Mouse (Mus musculus) ES-Bruce4 (cell line): Measurements from ENCODE around the gene Adgrg4. TPM values are rescaled to one million over a fixed set of nuclear protein-coding genes. Genes with fewer than 3 reads are reported as not detected.

Source experiments
- H3K27ac ChIP-seq: 2 replicates; pipeline ENCODE4 v1.5.1; 2012; ENCODE audit warnings: low read length, inconsistent platforms; ENCODE audit not compliant: insufficient read depth
- H3K27me3 ChIP-seq: 2 replicates; pipeline ENCODE4 v1.6.1; 2012; ENCODE audit warnings: mild to moderate bottlenecking, low read length, inconsistent platforms; ENCODE audit not compliant: control insufficient read depth, poor library complexity, insufficient read depth, severe bottlenecking
- H3K36me3 ChIP-seq: 2 replicates; pipeline ENCODE4 v1.6.1; 2012; ENCODE audit warnings: inconsistent platforms, mild to moderate bottlenecking, low read length, moderate library complexity; ENCODE audit not compliant: control insufficient read depth, poor library complexity, insufficient read depth, severe bottlenecking
- H3K4me1 ChIP-seq: one replicate; pipeline ENCODE4 v1.8.1; 2011; ENCODE audit warnings: low read length; ENCODE audit not compliant: control insufficient read depth, insufficient read depth
- H3K4me3 ChIP-seq: 2 replicates; pipeline ENCODE4 v1.5.1; 2011; ENCODE audit warnings: low read depth, mild to moderate bottlenecking, low read length
- H3K9ac ChIP-seq: 2 replicates; pipeline ENCODE4 v1.6.1; 2012; ENCODE audit warnings: low read depth, mild to moderate bottlenecking, inconsistent platforms; ENCODE audit not compliant: poor library complexity, severe bottlenecking
- H3K9me3 ChIP-seq: replicated peaks from 2 replicates; pipeline ENCODE4 v1.6.1; 2012; ENCODE audit warnings: mild to moderate bottlenecking, low read length, inconsistent platforms; ENCODE audit not compliant: control insufficient read depth, poor library complexity, insufficient read depth, severe bottlenecking
- CTCF ChIP-seq: IDR thresholded peaks from one replicate; pipeline ENCODE4 v1.8.1; 2011; ENCODE audit warnings: low read depth, low read length
- EP300 ChIP-seq: IDR thresholded peaks from 2 replicates; pipeline ENCODE4 v1.6.1; 2011; ENCODE audit warnings: low read depth, low read length; ENCODE audit not compliant: insufficient read depth
- POLR2A ChIP-seq: IDR thresholded peaks from one replicate; pipeline ENCODE4 v1.8.1; 2011; ENCODE audit warnings: low read length; ENCODE audit not compliant: insufficient read depth
- polyA plus RNA-seq: library from polyadenylated mRNA; stranded (reverse); fragments of >200 nt; gene quantifications from 2 replicates; pipeline ENCODE4 v1.2.4, GENCODE M21; 2011; ENCODE audit warnings: low read depth; ENCODE audit not compliant: missing spikeins, insufficient read depth, insufficient read length

Gene Adgrg4
- polyA plus RNA-seq, 1 experiment: not detected

DNA sequence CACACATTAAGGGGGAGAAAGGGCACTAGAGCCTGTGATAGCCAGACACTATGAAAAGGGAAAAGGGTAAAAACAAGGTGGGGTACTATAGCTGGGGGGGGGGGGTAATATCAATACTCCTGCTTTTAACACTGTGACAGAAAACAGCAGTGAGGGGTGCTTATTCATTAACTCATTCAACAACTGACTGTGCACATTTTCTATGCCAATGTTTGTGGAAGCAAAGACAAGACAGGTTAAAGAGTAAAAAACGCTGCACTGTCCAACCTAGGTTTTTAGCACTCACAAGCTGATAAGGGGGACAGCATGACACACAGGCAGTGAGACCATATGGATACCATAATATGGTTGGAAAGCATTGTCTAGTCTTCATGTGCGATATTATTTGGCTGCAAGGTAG is 142.9 kb downstream of the Adgrg4 start:
- H3K9ac ChIP-seq: no peak overlapping the region
- H3K27ac ChIP-seq: no peak overlapping the region
- no peaks in the 10 kb centered on the region for H3K27me3 ChIP-seq
- no peaks in the 10 kb centered on the region for H3K9me3 ChIP-seq
- H3K4me1 ChIP-seq: no peaks in the 10 kb centered on the region
- no peak overlapping the region for H3K4me3 ChIP-seq
- H3K36me3 ChIP-seq: no peaks in the 10 kb centered on the region
- TF ChIP-seq EP300: no peak
- TF ChIP-seq CTCF: no peak
- TF ChIP-seq POLR2A: no peak

DNA sequence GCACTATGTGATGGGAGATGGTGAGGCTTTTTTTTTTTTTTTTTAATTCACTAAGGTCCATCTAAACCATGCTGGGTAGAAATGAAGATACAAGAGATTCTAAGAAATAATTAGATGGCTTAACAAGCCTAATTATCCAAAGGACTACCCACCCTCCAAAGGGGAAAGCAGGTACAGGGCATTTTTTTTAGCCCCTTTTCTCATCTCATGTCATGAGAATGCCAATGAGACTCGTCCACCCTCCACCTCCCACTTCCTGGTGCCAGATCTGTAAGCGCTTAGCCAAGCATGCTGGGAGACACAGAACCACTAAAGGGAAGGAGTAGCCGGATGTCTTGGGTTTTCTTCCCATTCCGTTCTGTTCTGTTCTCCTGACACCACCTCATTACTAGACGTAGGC is 172.8 kb downstream of the Adgrg4 start, which contains the start of gene Brs3:
Gene Brs3 (plus strand): TSS at position 301 of the 400 bp plus-strand sequence.
- H3K27me3 ChIP-seq: no peaks in the 10 kb centered on the region
- no peak within 1 kb of the TSS for H3K27ac ChIP-seq
- no peaks in the 10 kb centered on the region for H3K9me3 ChIP-seq
- no peaks in the 10 kb centered on the region for H3K4me1 ChIP-seq
- H3K9ac ChIP-seq: no peak within 1 kb of the TSS
- H3K4me3 ChIP-seq: no peak within 1 kb of the TSS
- no peaks in the 10 kb centered on the region for H3K36me3 ChIP-seq
- no peak for TF ChIP-seq EP300
- no peak for TF ChIP-seq POLR2A

DNA sequence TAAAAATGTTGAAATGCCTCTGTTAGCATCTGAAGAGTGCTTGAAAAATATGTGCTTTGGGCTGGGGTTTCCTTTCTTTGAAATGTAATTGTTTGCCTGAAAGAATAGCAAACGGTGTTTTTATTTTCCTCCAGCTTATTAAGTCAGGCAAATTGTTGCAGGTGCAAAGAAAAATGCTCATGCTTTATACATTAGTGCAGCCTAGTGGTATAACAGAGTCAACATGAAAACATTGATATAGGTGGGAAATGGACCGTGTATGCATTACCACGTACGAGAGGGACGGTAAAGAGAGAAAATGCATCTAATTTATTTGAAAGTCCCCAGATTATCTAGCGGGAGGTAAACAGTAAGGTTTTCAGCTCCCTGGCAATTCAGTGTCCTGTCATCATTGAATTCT is 173.9 kb downstream of the Adgrg4 start:
- Histone ChIP-seq H3K27me3 (no peaks in the 10 kb centered on the region), H3K4me3 (no peak overlapping the region)
- no peak for TF ChIP-seq POLR2A
- TF ChIP-seq EP300: no peak
- TF ChIP-seq CTCF: no peak

More for the DNA sequence above, 173.9 kb downstream of the Adgrg4 start:
- Histone ChIP-seq H3K9ac (no peak overlapping the region), H3K27ac (no peak overlapping the region), H3K9me3 (no peaks in the 10 kb centered on the region), H3K36me3 (no peaks in the 10 kb centered on the region), H3K4me1 (no peaks in the 10 kb centered on the region)

Other genes with a start within 250 kb of the Adgrg4 start
- gene Fhl1, start 138.4 kb upstream of the Adgrg4 start, polyA plus RNA-seq: 162 and 169 TPM in 2 replicates
- 4.4 and 5.1 TPM in 2 replicates for gene Map7d3, start 47.8 kb upstream of the Adgrg4 start, polyA plus RNA-seq
- gene Brs3, start 172.9 kb downstream of the Adgrg4 start, polyA plus RNA-seq: not detected in 2 replicates
- 49.3 and 56.5 TPM in 2 replicates for gene Htatsf1, start 183.4 kb downstream of the Adgrg4 start, polyA plus RNA-seq
- 1.8 TPM in 2 replicates for gene Vgll1, start 217.9 kb downstream of the Adgrg4 start, polyA plus RNA-seq